Mouse (Mus musculus): ENCODE data around the gene Olfr808. TPM values are rescaled to one million over a fixed set of nuclear protein-coding genes. Genes with fewer than 3 reads are reported as not detected.

Olfr808 gene
- polyA plus RNA-seq, 1 experiment from 2014 or later: not detected

Other genes starting within 250 kb of the Olfr808 start
- not detected in 2 replicates for gene Olfr791, start 243.7 kb upstream of the Olfr808 start, polyA plus RNA-seq (2014; fragmentation: Nextera tagmentation; extraction: Ambion mirVana)
- not detected in 2 replicates for gene Olfr792, start 226.3 kb upstream of the Olfr808 start, polyA plus RNA-seq (2014; fragmentation: Nextera tagmentation; extraction: Ambion mirVana)
- not detected in 2 replicates for gene Olfr794, start 197.8 kb upstream of the Olfr808 start, polyA plus RNA-seq (2014; fragmentation: Nextera tagmentation; extraction: Ambion mirVana)
- gene Olfr796, start 152.9 kb upstream of the Olfr808 start, polyA plus RNA-seq (2014; fragmentation: Nextera tagmentation; extraction: Ambion mirVana): not detected in 2 replicates
- not detected in 2 replicates for gene Olfr798, start 137.5 kb upstream of the Olfr808 start, polyA plus RNA-seq (2014; fragmentation: Nextera tagmentation; extraction: Ambion mirVana)
- not detected in 2 replicates for gene Olfr799, start 128.0 kb upstream of the Olfr808 start, polyA plus RNA-seq (2014; fragmentation: Nextera tagmentation; extraction: Ambion mirVana)
- not detected in 2 replicates for gene Olfr800, start 107.8 kb upstream of the Olfr808 start, polyA plus RNA-seq (2014; fragmentation: Nextera tagmentation; extraction: Ambion mirVana)
- not detected in 2 replicates for gene Olfr801, start 91.6 kb upstream of the Olfr808 start, polyA plus RNA-seq (2014; fragmentation: Nextera tagmentation; extraction: Ambion mirVana)
- not detected in 2 replicates for gene Olfr802, start 77.3 kb upstream of the Olfr808 start, polyA plus RNA-seq (2014; fragmentation: Nextera tagmentation; extraction: Ambion mirVana)
- gene Olfr803, start 71.2 kb upstream of the Olfr808 start, polyA plus RNA-seq (2014; fragmentation: Nextera tagmentation; extraction: Ambion mirVana): not detected in 2 replicates
- gene Olfr804, start 62.3 kb upstream of the Olfr808 start, polyA plus RNA-seq (2014; fragmentation: Nextera tagmentation; extraction: Ambion mirVana): not detected in 2 replicates
- gene Olfr805, start 36.1 kb upstream of the Olfr808 start, polyA plus RNA-seq (2014; fragmentation: Nextera tagmentation; extraction: Ambion mirVana): not detected in 2 replicates
- not detected in 2 replicates for gene Olfr806, start 23.6 kb upstream of the Olfr808 start, polyA plus RNA-seq (2014; fragmentation: Nextera tagmentation; extraction: Ambion mirVana)
- not detected in 2 replicates for gene Olfr807, start 7.7 kb upstream of the Olfr808 start, polyA plus RNA-seq (2014; fragmentation: Nextera tagmentation; extraction: Ambion mirVana)
- not detected in 2 replicates for gene Olfr809, start 9.2 kb downstream of the Olfr808 start, polyA plus RNA-seq (2014; fragmentation: Nextera tagmentation; extraction: Ambion mirVana)
- not detected in 2 replicates for gene Olfr810, start 29.4 kb downstream of the Olfr808 start, polyA plus RNA-seq (2014; fragmentation: Nextera tagmentation; extraction: Ambion mirVana)
- not detected in 2 replicates for gene Olfr811, start 38.9 kb downstream of the Olfr808 start, polyA plus RNA-seq (2014; fragmentation: Nextera tagmentation; extraction: Ambion mirVana)
- not detected in 2 replicates for gene Olfr812, start 80.6 kb downstream of the Olfr808 start, polyA plus RNA-seq (2014; fragmentation: Nextera tagmentation; extraction: Ambion mirVana)
- not detected in 2 replicates for gene Olfr813, start 89.9 kb downstream of the Olfr808 start, polyA plus RNA-seq (2014; fragmentation: Nextera tagmentation; extraction: Ambion mirVana)
- not detected in 2 replicates for gene Olfr814, start 114.4 kb downstream of the Olfr808 start, polyA plus RNA-seq (2014; fragmentation: Nextera tagmentation; extraction: Ambion mirVana)
- not detected in 2 replicates for gene Olfr815, start 140.4 kb downstream of the Olfr808 start, polyA plus RNA-seq (2014; fragmentation: Nextera tagmentation; extraction: Ambion mirVana)
- not detected in 2 replicates for gene Olfr816, start 150.1 kb downstream of the Olfr808 start, polyA plus RNA-seq (2014; fragmentation: Nextera tagmentation; extraction: Ambion mirVana)
- gene Olfr818, start 183.6 kb downstream of the Olfr808 start, polyA plus RNA-seq (2014; fragmentation: Nextera tagmentation; extraction: Ambion mirVana): not detected in 2 replicates
- not detected in 2 replicates for gene Olfr819, start 201.8 kb downstream of the Olfr808 start, polyA plus RNA-seq (2014; fragmentation: Nextera tagmentation; extraction: Ambion mirVana)
- gene Olfr247, start 210.7 kb downstream of the Olfr808 start, polyA plus RNA-seq (2014; fragmentation: Nextera tagmentation; extraction: Ambion mirVana): not detected in 2 replicates
- gene Gm10310, start 219.6 kb downstream of the Olfr808 start, polyA plus RNA-seq (2014; fragmentation: Nextera tagmentation; extraction: Ambion mirVana): not detected in 2 replicates
- gene Olfr820, start 247.1 kb downstream of the Olfr808 start, polyA plus RNA-seq (2014; fragmentation: Nextera tagmentation; extraction: Ambion mirVana): not detected in 2 replicates

All from hindbrain, embryonic 11.5 days (tissue).